ENCODE assay signal across 8 mouse cellular contexts in genomic region chr7:81707471-81708140, GRCm38 (mm10). TPM values are rescaled to one million over a fixed set of nuclear protein-coding genes. Genes with fewer than 3 reads are reported as not detected.
DNase-seq lines count a peak whose midpoint lies in the region; ATAC-seq lines count a peak whose summit lies in the region.

Gene Homer2, minus strand, starts transcription at chr7:81707527.

- no peaks in the 10 kb centered on the region for H3K9me3 ChIP-seq in kidney, embryonic 15.5 days (replicated peaks)
- H3K9me3 ChIP-seq in midbrain, embryonic 15.5 days = no peaks in the 10 kb centered on the region

- ATAC-seq in kidney, embryonic 15.5 days (replicated peaks; ENCODE audit: low FRiP score) = no peak
- peak; percentile 24; the same call in 1 of the 2 replicates for ATAC-seq in midbrain, embryonic 15.5 days (replicated peaks)

- no peaks in the 10 kb centered on the region for H3K36me3 ChIP-seq in kidney, embryonic 15.5 days
- H3K36me3 ChIP-seq in midbrain, embryonic 15.5 days (replicated peaks) = no peaks in the 10 kb centered on the region

- peaks cover 57% of the 10 kb centered on the region for H3K27me3 ChIP-seq in kidney, embryonic 15.5 days
- H3K27me3 ChIP-seq in midbrain, embryonic 15.5 days (replicated peaks) = no peaks in the 10 kb centered on the region

- WGBS in kidney, embryonic 15.5 days = 69% methylated on average over 14 of the region's 14 CpGs
- 24% methylated on average over 14 of the region's 14 CpGs for WGBS in large intestine, adult 2 months
- WGBS in midbrain, embryonic 15.5 days = 77% methylated on average over 14 of the region's 14 CpGs

- DNase-seq in kidney, adult 18-20 months = no peak
- DNase-seq in cerebellum, adult 9-11 months = peak; percentile 47
- DNase-seq in heart, adult 18-20 months = peak; percentile 55 to 63
- DNase-seq in large intestine, adult 2 months (ENCODE audit: low read depth, low spot score) = no peak
- DNase-seq in thymus, postnatal 0 days (ENCODE audit: low spot score) = no peak
- no peak for DNase-seq in right cerebral cortex, postnatal 10 days (ENCODE audit: low spot score in 2 of 2)

- H3K4me1 ChIP-seq in kidney, embryonic 15.5 days = peaks cover 14% of the 10 kb centered on the region
- peaks cover 17% of the 10 kb centered on the region for H3K4me1 ChIP-seq in midbrain, embryonic 15.5 days

- peak within 1 kb of the TSS; percentile 66 for H3K9ac ChIP-seq in kidney, embryonic 15.5 days
- H3K9ac ChIP-seq in midbrain, embryonic 15.5 days = peak within 1 kb of the TSS; percentile 62

- H3K4me2 ChIP-seq in kidney, embryonic 15.5 days = peak within 1 kb of the TSS; percentile 94
- peak within 1 kb of the TSS; percentile 83 for H3K4me2 ChIP-seq in midbrain, embryonic 15.5 days

- peak within 1 kb of the TSS; percentile 64 for H3K4me3 ChIP-seq in kidney, embryonic 15.5 days (replicated peaks)
- peak within 1 kb of the TSS; percentile 81 for H3K4me3 ChIP-seq in midbrain, embryonic 15.5 days

- no peak within 1 kb of the TSS for H3K27ac ChIP-seq in kidney, embryonic 15.5 days
- H3K27ac ChIP-seq in midbrain, embryonic 15.5 days = peak within 1 kb of the TSS; percentile 70

RNA-seq across cellular contexts. Expression of gene Homer2, which starts in this region (rescaled TPM):
- polyA plus RNA-seq in kidney, embryonic 15.5 days (2015; fragmentation: Nextera tagmentation; extraction: Ambion mirVana) = 13.3 and 14.8 TPM in 2 replicates
- total RNA-seq in heart, adult 18-20 months (2021) = 10 to 100 TPM; 83.1 to 84.1 TPM
- polyA plus RNA-seq in large intestine, adult 2 months (2012; rRNA removed) = 13.8 and 18.7 TPM in 2 replicates
- polyA plus RNA-seq in midbrain, embryonic 15.5 days (2015; fragmentation: Nextera tagmentation; extraction: Ambion mirVana) = 21.8 and 24.6 TPM in 2 replicates
- polyA plus RNA-seq in thymus, postnatal 0 days (2015; fragmentation: Nextera tagmentation; extraction: Ambion mirVana) = 0.95 and 1.5 TPM in 2 replicates

Comparison
In these comparisons a context has a peak if more than half of its experiments do, and no peak if none do; other contexts are left out.
1. DNase-seq: peak in cerebellum, adult 9-11 months (single experiment) and heart, adult 18-20 months (2 of 2); none in kidney, adult 18-20 months (single experiment), large intestine, adult 2 months (single experiment), thymus, postnatal 0 days (single experiment) and right cerebral cortex, postnatal 10 days (0 of 2).